Mouse (Mus musculus) naive thymus-derived CD4-positive, alpha-beta T cell, adult 2 months (primary cell): ENCODE data around the gene Cemip.
A peak's percentile ranks its signal among the peaks of the same experiment; 100 is the strongest.
"Not testable (repeated sequence)": the region's sequence is repeated elsewhere in the genome, so short reads cannot be mapped to it uniquely, and the experiment has no call there.

Experiments
- DNase-seq: peaks from one replicate; pipeline ENCODE4 v3.0.0-alpha.2; 2011; ENCODE audit warnings: low read depth

The Cemip gene

GRCm38 (mm10) chr7:83891433-83892332 is 194.6 kb downstream of the Cemip start:
- peak; percentile 99 for DNase-seq

GRCm38 (mm10) chr7:83889946-83890345 is 196.4 kb downstream of the Cemip start:
- not testable (repeated sequence) for DNase-seq

GRCm38 (mm10) chr7:83889383-83889782 is 196.9 kb downstream of the Cemip start:
- no peak for DNase-seq

GRCm38 (mm10) chr7:83886366-83887129 is 199.8 kb downstream of the Cemip start:
- peak; percentile 42 for DNase-seq

- DNase-seq, result no peak
Observed at GRCm38 (mm10) chr7:83885835-83886234, 200.5 kb downstream of the Cemip start.

GRCm38 (mm10) chr7:83884921-83885532 is 201.3 kb downstream of the Cemip start:
- no peak for DNase-seq

GRCm38 (mm10) chr7:83884021-83884658 is 202.2 kb downstream of the Cemip start, which contains the start of the genes Tlnrd1 and Mesd:
Tlnrd1 (minus strand) TSS chr7:83884305.
Mesd (plus strand) TSS chr7:83884466.
- peak; percentile 82 for DNase-seq

- DNase-seq, result peak; percentile 60
Observed at GRCm38 (mm10) chr7:83883276-83884020, 202.9 kb downstream of the Cemip start.
